Mouse (Mus musculus): ENCODE data around the gene Kctd4.

Kctd4 gene

GRCm38 (mm10) chr14:75992371-75992770 lies 37.6 kb downstream of the Kctd4 start:
- no peak for DNase-seq

DNA sequence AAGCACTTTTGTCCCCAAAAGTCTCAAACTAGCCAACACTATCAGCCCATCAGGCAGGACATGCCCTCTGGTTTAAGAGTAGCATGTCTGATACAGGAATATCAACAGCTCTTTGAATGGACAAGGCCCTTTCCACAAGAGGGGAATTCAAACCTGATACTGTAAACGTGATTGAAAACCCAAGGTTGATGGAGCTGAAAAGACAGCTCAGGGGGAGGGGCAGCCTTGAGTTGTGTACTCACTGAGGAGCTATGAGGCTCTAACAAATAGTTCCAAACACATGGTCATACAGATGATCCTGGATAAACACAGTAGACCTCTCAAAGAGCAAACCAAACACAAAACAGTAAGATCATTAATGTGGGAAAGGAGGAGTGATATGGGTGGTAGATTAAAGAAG lies 43.3 kb downstream of the Kctd4 start:
- no peak for DNase-seq

DNA sequence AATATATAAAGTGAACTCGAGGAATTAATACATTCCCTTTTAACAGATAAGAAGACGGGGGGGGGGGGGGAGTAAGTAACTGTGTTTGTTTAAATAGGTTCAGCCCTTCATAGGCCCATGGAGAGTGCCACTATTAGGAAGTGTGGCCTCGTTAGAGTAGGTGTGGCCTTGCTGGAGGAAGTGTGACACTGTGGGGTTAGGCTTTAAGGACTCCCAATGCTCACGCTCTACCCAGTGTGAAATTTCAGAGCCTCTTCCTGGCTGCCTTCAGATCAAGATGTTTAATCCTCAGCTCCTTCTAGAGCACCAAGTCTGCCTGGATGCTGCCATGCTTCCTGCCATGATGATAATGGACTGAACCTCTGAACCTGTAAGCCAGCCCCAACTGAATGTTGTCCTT lies 47.0 kb downstream of the Kctd4 start:
- no peak for DNase-seq

DNA sequence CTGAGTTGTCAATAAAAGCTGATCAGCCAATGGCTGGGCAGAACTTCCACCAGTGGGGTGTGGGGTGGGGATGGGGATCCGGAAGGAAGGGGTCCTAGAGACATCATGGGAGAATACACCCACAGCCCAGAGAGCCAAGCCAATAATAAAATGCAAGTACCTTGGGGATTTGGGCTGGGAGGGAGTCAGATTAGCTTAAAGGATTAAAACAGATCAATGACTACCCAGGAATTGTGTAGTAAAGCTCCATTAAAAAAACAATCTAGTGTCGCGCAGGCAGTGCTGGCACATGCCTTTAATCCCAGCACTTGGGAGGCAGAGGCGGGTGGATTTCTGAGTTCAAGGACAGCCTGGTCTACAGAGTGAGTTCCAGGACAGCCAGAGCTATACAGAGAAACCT lies 50.2 kb downstream of the Kctd4 start:
- no peak for DNase-seq

DNA sequence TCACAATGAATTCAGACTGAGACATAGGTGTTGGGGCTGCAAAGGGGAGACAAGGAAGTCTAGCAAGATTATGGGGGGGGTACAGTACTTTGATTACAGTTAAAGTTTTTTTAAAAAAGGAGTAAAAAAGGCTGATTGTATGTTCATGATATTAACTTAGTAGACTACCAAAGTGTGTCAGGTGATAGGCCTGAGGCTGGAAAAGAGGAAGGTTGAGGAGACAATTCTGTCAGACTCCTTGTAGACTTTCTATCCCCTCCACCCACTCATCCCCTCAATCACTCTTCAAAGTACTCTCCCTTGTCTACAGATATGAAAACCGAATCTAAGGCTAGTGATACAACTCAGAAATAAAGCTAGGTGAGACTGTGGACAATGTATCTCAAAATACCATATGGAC lies 53.4 kb downstream of the Kctd4 start:
- no peak for DNase-seq

GRCm38 (mm10) chr14:76009185-76009584 lies 54.4 kb downstream of the Kctd4 start:
- no peak for DNase-seq

- peak; percentile 96 to 97 for DNase-seq
These were observed 55.6 kb downstream of the Kctd4 start, which contains the start of gene Gtf2f2 for GRCm38 (mm10) chr14:76010102-76011061. TSS of gene Gtf2f2 (minus strand) at chr14:76010865.

- peak in 1 of 2 experiments; percentile 10 for DNase-seq
These were observed 56.3 kb downstream of the Kctd4 start for GRCm38 (mm10) chr14:76011062-76011457.

DNA sequence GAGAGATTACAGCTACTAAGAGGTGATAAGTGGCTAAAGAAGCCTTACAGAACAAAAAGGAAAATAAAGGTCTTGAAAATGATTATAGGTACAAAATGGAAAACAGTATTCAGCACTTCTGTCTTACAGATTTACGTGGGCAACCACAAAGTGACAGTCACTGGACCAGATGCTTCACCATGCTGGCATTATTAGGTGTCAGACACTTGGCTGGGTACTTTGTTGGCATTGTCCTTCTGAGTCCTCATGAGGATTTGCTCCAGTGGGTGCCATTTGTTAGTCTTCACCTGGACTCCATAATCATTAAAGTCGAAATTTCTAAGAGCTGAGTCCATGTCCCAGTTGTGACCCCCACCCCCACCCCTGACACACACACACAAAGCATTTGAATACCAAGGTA lies 59.5 kb downstream of the Kctd4 start:
- DNase-seq = no peak

All from kidney, postnatal 4 days (tissue).